Mouse (Mus musculus): ENCODE measurements around the gene Sik3.
"Not testable (repeated sequence)": the region's sequence is repeated elsewhere in the genome, so short reads cannot be mapped to it uniquely, and the experiment has no call there.

Sik3 gene

GRCm38 (mm10) chr9:46150890-46151703 is 138.5 kb downstream of the Sik3 start:
- DNase-seq (ENCODE audit: low spot score in 2 of 2), result no peak

DNA sequence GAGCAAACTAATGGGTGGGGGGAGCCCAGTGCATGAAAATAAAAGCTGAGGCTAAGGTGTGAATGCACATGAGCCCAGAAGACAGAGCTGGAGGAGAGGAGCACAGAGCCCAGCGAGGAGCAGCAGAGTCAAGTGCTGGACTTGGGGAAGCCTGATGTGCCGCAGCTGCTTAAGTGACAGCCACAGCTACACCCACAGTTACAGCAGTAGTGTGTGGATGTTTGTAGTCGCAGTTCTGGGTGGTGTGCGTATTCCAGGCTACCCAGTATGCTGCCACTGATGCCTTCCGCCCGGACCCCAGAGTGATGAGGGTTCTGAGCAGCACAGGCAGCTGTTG is 139.1 kb downstream of the Sik3 start:
- DNase-seq (ENCODE audit: low spot score in 2 of 2), result peak in 1 of 2 experiments; percentile 21

DNA sequence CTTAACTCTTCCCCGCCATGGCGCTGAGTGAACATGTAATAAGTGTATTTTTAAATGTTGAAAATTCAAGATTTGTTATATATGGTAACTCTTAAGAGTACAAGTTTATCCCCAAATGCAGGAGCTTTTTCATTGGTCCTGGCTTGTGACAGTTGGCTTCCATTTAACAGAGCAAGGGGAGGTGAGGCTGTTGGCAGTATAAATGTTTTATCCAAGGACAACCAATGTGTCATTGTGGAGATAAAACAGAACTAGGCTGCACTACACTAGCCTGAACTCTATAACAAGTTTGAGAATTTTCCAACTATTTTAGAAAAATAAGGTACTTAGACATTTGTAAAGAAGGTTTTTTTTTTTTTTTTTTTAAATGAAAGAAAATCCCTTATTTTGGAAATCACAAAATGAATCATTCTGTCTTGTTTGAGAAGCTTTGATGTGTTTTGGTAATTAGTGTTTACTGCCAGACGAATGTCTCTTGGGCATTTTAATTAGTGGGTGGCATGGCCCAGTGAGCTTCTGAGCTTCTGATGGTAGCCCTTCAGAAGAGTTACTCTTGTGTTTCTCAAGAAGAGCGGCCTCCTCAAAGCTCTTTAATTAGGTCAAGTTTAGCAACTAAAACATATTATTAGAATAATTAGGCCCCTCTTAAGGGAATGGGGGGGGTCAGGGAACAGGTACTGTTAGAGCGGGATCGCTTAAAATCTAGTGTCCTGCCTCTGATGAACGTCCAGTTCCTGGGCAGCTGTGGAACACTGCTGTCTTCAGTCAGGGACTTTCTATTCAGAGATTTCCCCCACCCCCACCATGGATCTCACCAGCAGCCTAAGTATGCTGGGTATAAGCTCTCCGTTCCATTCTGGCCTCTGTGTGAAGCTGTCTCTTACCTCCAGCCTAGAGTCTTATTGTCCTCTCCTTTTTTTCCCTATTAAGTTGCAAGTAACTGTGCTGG is 139.7 kb downstream of the Sik3 start:
- DNase-seq (ENCODE audit: low spot score in 2 of 2), result no peak

DNA sequence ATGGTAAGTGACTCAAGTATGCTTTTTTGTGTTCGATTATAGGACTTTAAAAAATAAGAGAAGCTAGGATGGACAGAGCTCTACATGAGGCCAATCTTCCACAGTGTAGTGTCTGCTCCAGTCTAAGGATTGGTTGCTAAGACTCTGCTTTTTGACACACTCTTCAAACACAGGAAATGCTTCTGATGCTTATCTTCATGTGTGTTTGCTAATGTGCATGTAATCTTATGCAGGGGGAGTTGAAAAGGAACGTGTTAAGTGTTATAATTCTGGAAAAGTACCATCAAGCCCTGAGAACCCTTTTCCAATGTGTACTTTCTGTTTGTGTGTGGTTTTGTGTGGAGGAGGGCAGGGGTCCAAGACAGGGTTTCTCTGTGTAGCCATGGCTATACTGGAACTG is 141.8 kb downstream of the Sik3 start:
- no peak for DNase-seq (ENCODE audit: low spot score in 2 of 2)

DNA sequence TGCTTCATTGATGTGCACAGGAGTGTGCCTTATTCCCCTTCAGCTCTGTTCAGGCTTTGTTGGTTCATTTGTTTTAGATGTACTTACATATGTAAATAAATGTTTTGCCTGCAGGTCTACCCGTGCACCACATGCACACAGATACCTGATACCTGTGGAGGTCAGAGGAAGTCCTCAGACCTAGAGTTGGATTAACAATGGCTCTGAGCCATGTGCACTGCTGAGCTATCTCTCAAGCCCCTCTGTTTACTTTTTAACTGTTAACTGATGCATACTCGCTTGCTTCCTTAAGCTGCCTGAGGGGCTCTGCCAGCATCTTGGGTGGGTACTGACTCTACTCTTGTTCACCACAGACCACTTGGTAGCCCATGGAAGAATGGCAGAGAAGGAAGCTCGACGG is 142.4 kb downstream of the Sik3 start:
- DNase-seq (ENCODE audit: low spot score in 2 of 2), result no peak

DNA sequence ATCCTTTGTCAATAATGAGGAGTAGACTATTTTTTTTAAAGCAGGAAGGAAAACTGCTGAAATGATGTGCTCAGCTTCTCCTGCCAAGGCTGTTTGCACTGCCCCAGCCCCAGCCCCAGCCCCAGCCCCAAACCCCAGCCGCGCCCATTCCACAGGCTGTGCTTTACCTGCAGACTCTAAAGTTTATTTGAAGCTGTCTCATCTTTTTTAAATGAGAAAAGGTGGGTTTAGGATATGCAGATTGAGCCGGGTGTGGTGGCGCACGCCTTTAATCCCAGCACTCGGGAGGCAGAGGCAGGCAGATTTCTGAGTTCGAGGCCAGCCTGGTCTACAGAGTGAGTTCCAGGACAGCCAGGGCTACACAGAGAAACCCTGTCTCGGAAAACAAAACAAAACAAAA is 143.2 kb downstream of the Sik3 start:
- not testable (repeated sequence) for DNase-seq (ENCODE audit: low spot score in 2 of 2)

DNA sequence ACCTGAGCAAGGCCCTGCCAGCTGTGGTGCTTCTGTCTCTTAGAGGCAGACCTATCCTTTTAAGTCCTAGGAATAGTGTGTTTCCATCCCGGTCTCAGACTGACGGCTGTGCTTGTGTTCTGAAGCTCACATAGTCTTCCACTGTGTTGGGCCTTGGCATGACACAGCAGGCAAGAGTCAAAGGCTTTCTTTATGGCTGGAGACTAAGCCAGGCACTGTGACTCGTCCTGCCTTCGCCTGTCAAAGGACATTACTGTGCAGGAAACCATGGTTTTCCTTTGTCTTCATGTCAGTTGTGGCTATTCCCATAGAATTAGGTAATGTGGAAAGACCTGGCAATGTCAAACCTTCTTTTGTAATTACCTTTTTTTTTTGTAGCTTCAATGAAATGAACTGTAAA is 144.1 kb downstream of the Sik3 start:
- no peak for DNase-seq (ENCODE audit: low spot score in 2 of 2)

- no peak for DNase-seq (ENCODE audit: low spot score in 2 of 2)
Observed at GRCm38 (mm10) chr9:46158273-46158813, 145.7 kb downstream of the Sik3 start.

DNA sequence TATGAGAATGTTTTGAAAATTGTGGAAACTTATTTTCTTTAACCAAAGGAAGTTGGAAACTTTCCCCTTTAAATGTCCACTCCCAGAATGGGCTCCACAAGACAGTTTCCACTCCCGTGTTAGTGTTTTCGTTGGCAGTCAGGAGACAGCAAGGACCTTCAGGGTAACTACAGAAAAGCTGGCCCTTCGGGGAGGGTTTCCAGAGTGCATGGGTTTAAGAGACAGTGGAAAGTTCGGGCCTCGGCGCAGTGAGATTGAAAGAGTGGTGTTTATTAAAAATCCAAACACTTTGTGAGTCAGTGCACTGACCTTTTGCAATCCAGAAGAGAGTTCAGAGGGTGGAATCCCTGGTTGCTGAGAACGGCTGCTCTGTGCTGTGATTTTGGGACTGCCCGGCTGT is 150.8 kb downstream of the Sik3 start:
- peak; percentile 14 to 26 for DNase-seq (ENCODE audit: low spot score in 2 of 2)

DNA sequence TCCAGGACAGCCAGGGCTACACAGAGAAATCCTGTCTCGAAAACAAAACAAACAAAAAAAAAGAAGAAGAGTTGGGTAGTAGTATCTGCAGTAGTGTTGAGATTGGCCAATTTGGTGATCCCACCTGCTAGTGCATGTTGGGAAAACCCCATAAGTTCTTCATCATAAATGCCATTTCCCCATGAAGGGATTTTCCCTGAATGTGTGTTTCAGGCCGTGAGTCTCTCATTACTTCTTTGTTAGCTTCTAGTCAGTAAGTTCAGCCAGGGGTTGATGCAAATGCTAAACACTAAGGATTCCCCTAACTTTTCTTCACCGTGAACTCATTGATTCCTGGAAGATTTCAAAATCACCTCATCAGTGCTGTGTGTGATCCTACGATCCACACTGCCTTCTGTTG is 156.2 kb downstream of the Sik3 start:
- DNase-seq (ENCODE audit: low spot score in 2 of 2), result no peak

- no peak for DNase-seq (ENCODE audit: low spot score in 2 of 2)
Observed at GRCm38 (mm10) chr9:46172251-46172650, 159.6 kb downstream of the Sik3 start.

GRCm38 (mm10) chr9:46172953-46173352 is 160.3 kb downstream of the Sik3 start:
- DNase-seq (ENCODE audit: low spot score in 2 of 2), result no peak

- DNase-seq (ENCODE audit: low spot score in 2 of 2), result no peak
Observed at GRCm38 (mm10) chr9:46173919-46174318, 161.3 kb downstream of the Sik3 start.

- DNase-seq (ENCODE audit: low spot score in 2 of 2), result no peak
Observed at GRCm38 (mm10) chr9:46174770-46175294, 162.2 kb downstream of the Sik3 start.

- DNase-seq (ENCODE audit: low spot score in 2 of 2), result peak in 1 of 2 experiments; percentile 55
Observed at GRCm38 (mm10) chr9:46175300-46175699, 162.7 kb downstream of the Sik3 start.

GRCm38 (mm10) chr9:46175938-46176375 is 163.3 kb downstream of the Sik3 start:
- no peak for DNase-seq (ENCODE audit: low spot score in 2 of 2)

- no peak for DNase-seq (ENCODE audit: low spot score in 2 of 2)
Observed at GRCm38 (mm10) chr9:46176613-46177012, 164.0 kb downstream of the Sik3 start.

DNA sequence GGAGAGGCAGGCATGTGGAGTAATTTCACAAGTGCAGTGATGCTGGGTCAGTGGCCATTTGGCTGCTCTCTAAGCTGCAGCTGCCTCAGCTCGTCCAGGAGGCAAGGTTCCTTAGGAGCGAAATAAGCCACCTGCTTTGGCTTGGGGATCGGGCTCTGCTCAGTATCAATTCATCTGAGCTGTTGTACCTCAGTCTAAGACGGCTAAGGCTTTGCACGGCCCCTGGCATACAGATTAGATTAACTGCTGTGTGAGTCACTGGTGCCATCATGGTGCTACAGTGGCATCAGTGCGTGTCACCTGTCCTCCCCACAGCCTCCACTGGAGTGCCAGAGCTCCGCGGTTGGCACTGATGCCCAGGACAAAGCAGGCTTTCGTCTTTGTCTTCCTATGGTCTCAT is 166.0 kb downstream of the Sik3 start:
- no peak for DNase-seq (ENCODE audit: low spot score in 2 of 2)

DNA sequence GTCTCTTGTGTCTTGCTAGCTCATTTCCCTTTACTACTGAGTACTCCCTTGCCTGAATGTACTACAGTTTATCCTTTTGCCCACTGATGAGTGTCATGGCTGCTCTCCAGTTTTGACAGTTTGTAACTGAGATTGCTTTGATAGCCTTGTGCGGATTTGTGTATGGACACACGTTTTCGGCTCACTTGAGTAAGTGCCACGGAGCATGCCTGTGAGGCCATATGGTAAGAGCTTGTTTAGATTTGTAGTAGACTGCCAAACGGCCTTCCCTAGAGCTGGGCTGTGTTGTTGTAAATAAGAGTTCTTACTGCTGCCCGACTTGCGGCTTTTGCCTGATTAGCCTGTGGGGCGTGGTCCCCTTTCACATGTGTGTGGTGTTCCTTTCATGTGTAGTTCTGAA is 168.7 kb downstream of the Sik3 start:
- DNase-seq (ENCODE audit: low spot score in 2 of 2), result no peak

- no peak for DNase-seq (ENCODE audit: low spot score in 2 of 2)
Observed at GRCm38 (mm10) chr9:46184542-46184941, 171.9 kb downstream of the Sik3 start.

- DNase-seq (ENCODE audit: low spot score in 2 of 2), result no peak
Observed at GRCm38 (mm10) chr9:46185191-46185590, 172.6 kb downstream of the Sik3 start.

GRCm38 (mm10) chr9:46186387-46186786 is 173.8 kb downstream of the Sik3 start:
- DNase-seq (ENCODE audit: low spot score in 2 of 2), result no peak

All from urinary bladder, postnatal 36 days (tissue).